Mouse (Mus musculus) olfactory bulb, adult 2 months (tissue): ENCODE results near the gene Arhgap44. TPM values are rescaled to one million over a fixed set of nuclear protein-coding genes. Genes with fewer than 3 reads are reported as not detected.

Experiments used
- H3K27ac ChIP-seq: fragments of 200-500 bp; 2 replicates; pipeline ENCODE4 v1.5.1; 2012; ENCODE audit warnings: low read depth, low read length; ENCODE audit not compliant: insufficient read depth
- H3K4me1 ChIP-seq: fragments of 200-500 bp; 2 replicates; pipeline ENCODE4 v1.6.1; 2012; ENCODE audit warnings: low read length; ENCODE audit not compliant: control insufficient read depth, insufficient read depth
- H3K4me3 ChIP-seq: fragments of 200-500 bp; 2 replicates; pipeline ENCODE4 v1.5.1; 2012; ENCODE audit warnings: mild to moderate bottlenecking, low read depth, low read length, moderate library complexity; ENCODE audit not compliant: insufficient read depth
- CTCF ChIP-seq: fragments of 200-500 bp; IDR thresholded peaks from 2 replicates; pipeline ENCODE4 v1.5.1; 2012; ENCODE audit warnings: low read depth, mild to moderate bottlenecking, low read length, moderate library complexity; ENCODE audit not compliant: insufficient read depth
- POLR2A ChIP-seq: fragments of 200-500 bp; IDR thresholded peaks from 2 replicates; pipeline ENCODE4 v1.6.1; 2012; ENCODE audit warnings: mild to moderate bottlenecking, low read depth, low read length, moderate library complexity; ENCODE audit not compliant: insufficient read depth
- WGBS: fragments of 180-500 bp; shearing (Covaris S2); methylation state at CpG from one replicate; pipeline ENCODE4 v1.1.7; 2018; 5-methylcytosine and 5-hydroxymethylcytosine counted together
- polyA plus RNA-seq: library from polyadenylated mRNA; stranded (reverse); fragments of >200 nt; gene quantifications from 2 replicates; pipeline ENCODE4 v1.2.4, GENCODE M21; 2012; ENCODE audit warnings: low replicate concordance; ENCODE audit not compliant: missing spikeins, insufficient read depth, insufficient read length

Gene Arhgap44
- polyA plus RNA-seq, 1 experiment, result not detected

- Histone ChIP-seq H3K27ac (no peak overlapping the region), H3K4me3 (no peak overlapping the region), H3K4me1 (peaks cover 6% of the 10 kb centered on the region)
- WGBS, result 90% methylated on average over 4 of the region's 4 CpGs
- TF ChIP-seq POLR2A (no peak), CTCF (no peak)
Observed at GRCm38 (mm10) chr11:65120276-65120675, 42.5 kb downstream of the Arhgap44 start.

- peaks cover 4% of the 10 kb centered on the region; the same call in 1 of the 2 replicates for H3K4me1 ChIP-seq
- WGBS, result 89% methylated on average over 6 of the region's 6 CpGs
- TF ChIP-seq POLR2A (no peak), CTCF (no peak)
- no peak overlapping the region for H3K27ac ChIP-seq
- no peak overlapping the region for H3K4me3 ChIP-seq
Observed at GRCm38 (mm10) chr11:65115811-65116210, 47.0 kb downstream of the Arhgap44 start.

- Histone ChIP-seq H3K4me3 (no peak overlapping the region), H3K4me1 (peaks cover 13% of the 10 kb centered on the region), H3K27ac (no peak overlapping the region)
- WGBS, result 68% methylated on average over 4 of the region's 4 CpGs
- TF ChIP-seq CTCF (no peak), POLR2A (no peak)
Observed at GRCm38 (mm10) chr11:65112086-65112485, 50.7 kb downstream of the Arhgap44 start.

GRCm38 (mm10) chr11:65111651-65112050 is 51.1 kb downstream of the Arhgap44 start:
- Histone ChIP-seq H3K27ac (no peak overlapping the region), H3K4me3 (no peak overlapping the region), H3K4me1 (peaks cover 13% of the 10 kb centered on the region)
- no peak for TF ChIP-seq CTCF
- TF ChIP-seq POLR2A, result no peak
- 73% methylated on average over 5 of the region's 5 CpGs for WGBS

GRCm38 (mm10) chr11:65110058-65110457 is 52.7 kb downstream of the Arhgap44 start:
- Histone ChIP-seq H3K4me3 (no peak overlapping the region), H3K4me1 (peaks cover 13% of the 10 kb centered on the region), H3K27ac (no peak overlapping the region)
- 79% methylated on average over 10 of the region's 10 CpGs for WGBS
- TF ChIP-seq CTCF, result no peak
- no peak for TF ChIP-seq POLR2A

GRCm38 (mm10) chr11:65107734-65108171 is 55.0 kb downstream of the Arhgap44 start:
- WGBS, result 77% methylated on average over 5 of the region's 5 CpGs
- TF ChIP-seq POLR2A (no peak), CTCF (no peak)
- H3K27ac ChIP-seq, result no peak overlapping the region
- H3K4me3 ChIP-seq, result no peak overlapping the region
- peaks cover 13% of the 10 kb centered on the region for H3K4me1 ChIP-seq

- 89% methylated on average over 4 of the region's 4 CpGs for WGBS
- peaks cover 13% of the 10 kb centered on the region for H3K4me1 ChIP-seq
- no peak overlapping the region for H3K27ac ChIP-seq
- no peak overlapping the region for H3K4me3 ChIP-seq
- TF ChIP-seq CTCF (no peak), POLR2A (no peak)
Observed at GRCm38 (mm10) chr11:65107151-65107550, 55.6 kb downstream of the Arhgap44 start.

- H3K4me3 ChIP-seq, result no peak overlapping the region
- H3K27ac ChIP-seq, result no peak overlapping the region
- WGBS, result 95% methylated on average over 3 of the region's 3 CpGs
- peaks cover 7% of the 10 kb centered on the region for H3K4me1 ChIP-seq
- TF ChIP-seq POLR2A (no peak), CTCF (no peak)
Observed at GRCm38 (mm10) chr11:65104076-65104475, 58.7 kb downstream of the Arhgap44 start.

- Histone ChIP-seq H3K27ac (no peak overlapping the region), H3K4me1 (peaks cover 3% of the 10 kb centered on the region; the same call in 1 of the 2 replicates), H3K4me3 (no peak overlapping the region)
- no peak for TF ChIP-seq POLR2A
- TF ChIP-seq CTCF, result no peak
- WGBS, result 80% methylated on average over 11 of the region's 11 CpGs
Observed at GRCm38 (mm10) chr11:65101206-65101605, 61.6 kb downstream of the Arhgap44 start.

GRCm38 (mm10) chr11:65100031-65100430 is 62.7 kb downstream of the Arhgap44 start:
- no peak overlapping the region for H3K27ac ChIP-seq
- WGBS, result 83% methylated on average over 8 of the region's 8 CpGs
- no peak overlapping the region for H3K4me3 ChIP-seq
- H3K4me1 ChIP-seq, result peaks cover 3% of the 10 kb centered on the region; the same call in 1 of the 2 replicates
- TF ChIP-seq CTCF (no peak), POLR2A (no peak)

- WGBS, result 75% methylated on average over 4 of the region's 4 CpGs
- H3K27ac ChIP-seq, result no peak overlapping the region
Observed at GRCm38 (mm10) chr11:65097526-65098070, 65.2 kb downstream of the Arhgap44 start.

More at GRCm38 (mm10) chr11:65097526-65098070, 65.2 kb downstream of the Arhgap44 start:
- H3K4me1 ChIP-seq, result peaks cover 3% of the 10 kb centered on the region; the same call in 1 of the 2 replicates
- no peak overlapping the region for H3K4me3 ChIP-seq
- TF ChIP-seq CTCF (no peak), POLR2A (no peak)
